In the genomic region with DNA sequence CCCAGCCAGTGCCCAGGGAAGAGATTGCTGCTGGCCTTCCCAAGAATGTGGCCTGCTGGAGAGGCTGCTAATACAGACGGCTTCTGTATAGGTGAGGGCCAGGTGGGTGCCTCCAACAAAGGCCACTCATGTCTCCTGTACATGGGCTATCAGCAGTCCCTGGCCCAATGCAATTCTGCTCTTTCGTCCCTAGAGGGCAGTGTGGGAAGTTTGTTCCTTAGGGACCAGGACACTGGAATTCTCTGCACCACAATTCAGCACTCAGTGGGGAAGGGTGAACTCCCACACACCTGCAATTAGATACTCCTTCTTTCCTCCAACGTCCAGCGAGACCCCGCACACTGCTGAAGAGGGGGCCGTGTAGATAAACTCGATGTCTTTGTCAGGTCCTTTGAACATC, we compare ENCODE assay signal across 8 mouse cellular contexts. TPM values are rescaled to one million over a fixed set of nuclear protein-coding genes. Genes with fewer than 3 reads are reported as not detected.
DNase-seq lines count a peak whose midpoint lies in the region; ATAC-seq and TF ChIP-seq lines count a peak whose summit lies in the region.

No protein-coding gene starts in this region.

- H3K9me3 ChIP-seq in hindbrain, embryonic 11.5 days (ENCODE audit: control insufficient read depth, low read length), result no peaks in the 10 kb centered on the region
- H3K9me3 ChIP-seq in hindbrain, embryonic 13.5 days, result no peaks in the 10 kb centered on the region
- H3K9me3 ChIP-seq in kidney, embryonic 16.5 days (ENCODE audit: low read length), result no peaks in the 10 kb centered on the region

- no peak for TF ChIP-seq POLR2A in cerebellum, adult 2 months (IDR thresholded peaks at IDR 0.05; ENCODE audit: borderline replicate concordance, insufficient read depth, low read length)
- TF ChIP-seq POLR2A in heart, adult 2 months (IDR thresholded peaks at IDR 0.05; ENCODE audit: insufficient read depth, low read depth, low read length), result no peak

- TF ChIP-seq EP300 in heart, adult 2 months (IDR thresholded peaks at IDR 0.05; ENCODE audit: insufficient read depth, low read depth, low read length), result 0 out of 2 replicates have a peak, but pooled peaks have one; percentile 63

- H3K4me2 ChIP-seq in hindbrain, embryonic 11.5 days (replicated peaks; ENCODE audit: low read depth, low read length), result no peak overlapping the region
- H3K4me2 ChIP-seq in hindbrain, embryonic 13.5 days, result no peak overlapping the region
- no peak overlapping the region for H3K4me2 ChIP-seq in kidney, embryonic 16.5 days (replicated peaks; ENCODE audit: low read depth, low read length)

- H3K9ac ChIP-seq in hindbrain, embryonic 11.5 days (ENCODE audit: low read depth, low read length), result no peak overlapping the region
- no peak overlapping the region for H3K9ac ChIP-seq in hindbrain, embryonic 13.5 days
- H3K9ac ChIP-seq in heart, adult 2 months (ENCODE audit: low read depth, low read length), result no peak overlapping the region
- no peak overlapping the region for H3K9ac ChIP-seq in kidney, embryonic 16.5 days (replicated peaks; ENCODE audit: low read length)

- H3K36me3 ChIP-seq in hindbrain, embryonic 11.5 days (ENCODE audit: control insufficient read depth, insufficient read depth, low read length), result no peaks in the 10 kb centered on the region
- H3K36me3 ChIP-seq in hindbrain, embryonic 13.5 days, result peaks cover 41% of the 10 kb centered on the region
- no peaks in the 10 kb centered on the region; the same call in 1 of the 2 replicates for H3K36me3 ChIP-seq in heart, adult 2 months (ENCODE audit: control insufficient read depth, insufficient read depth, low read length)
- H3K36me3 ChIP-seq in kidney, embryonic 16.5 days (ENCODE audit: insufficient read depth, low read length), result peaks cover 39% of the 10 kb centered on the region

- H3K27me3 ChIP-seq in hindbrain, embryonic 11.5 days (ENCODE audit: control insufficient read depth, insufficient read depth, low read length), result no peaks in the 10 kb centered on the region
- H3K27me3 ChIP-seq in hindbrain, embryonic 13.5 days, result no peaks in the 10 kb centered on the region
- no peaks in the 10 kb centered on the region for H3K27me3 ChIP-seq in cerebellum, adult 2 months (ENCODE audit: control insufficient read depth, insufficient read depth, low read length)
- H3K27me3 ChIP-seq in heart, adult 2 months (ENCODE audit: control insufficient read depth, insufficient read depth, low read length), result no peaks in the 10 kb centered on the region
- no peaks in the 10 kb centered on the region for H3K27me3 ChIP-seq in kidney, embryonic 16.5 days (ENCODE audit: insufficient read depth, low read length)

- WGBS in hindbrain, embryonic 11.5 days, result 25% methylated on average over 7 of the region's 7 CpGs
- 16% methylated on average over 7 of the region's 7 CpGs for WGBS in hindbrain, embryonic 13.5 days
- 22% methylated on average over 7 of the region's 7 CpGs for WGBS in cerebellum, adult 2 months
- WGBS in heart, adult 2 months, result 15% methylated on average over 7 of the region's 7 CpGs
- WGBS in kidney, embryonic 16.5 days, result 8% methylated on average over 7 of the region's 7 CpGs

- H3K27ac ChIP-seq in hindbrain, embryonic 11.5 days (ENCODE audit: low read depth, low read length), result no peak overlapping the region
- no peak overlapping the region for H3K27ac ChIP-seq in hindbrain, embryonic 13.5 days
- H3K27ac ChIP-seq in cerebellum, adult 2 months (ENCODE audit: insufficient read depth, low read length), result no peak overlapping the region
- H3K27ac ChIP-seq in heart, adult 2 months, result no peak overlapping the region
- H3K27ac ChIP-seq in kidney, embryonic 16.5 days (ENCODE audit: low read length), result peak overlapping the region; percentile 47; the same call in 1 of the 2 replicates

- ATAC-seq in hindbrain, embryonic 11.5 days (ENCODE audit: low FRiP score), result no peak
- ATAC-seq in hindbrain, embryonic 13.5 days (ENCODE audit: low FRiP score), result no peak
- ATAC-seq in kidney, embryonic 16.5 days (ENCODE audit: low FRiP score, low TSS enrichment), result no peak

- no peak overlapping the region for H3K4me3 ChIP-seq in hindbrain, embryonic 11.5 days (ENCODE audit: low read depth, low read length)
- H3K4me3 ChIP-seq in hindbrain, embryonic 13.5 days, result no peak overlapping the region
- no peak overlapping the region for H3K4me3 ChIP-seq in cerebellum, adult 2 months (replicated peaks; ENCODE audit: insufficient read depth, low read depth, low read length)
- H3K4me3 ChIP-seq in heart, adult 2 months, result no peak overlapping the region
- H3K4me3 ChIP-seq in kidney, embryonic 16.5 days (ENCODE audit: low read length), result no peak overlapping the region

- peak; percentile 94 for TF ChIP-seq CTCF in cerebellum, adult 2 months (IDR thresholded peaks at IDR 0.05; ENCODE audit: borderline replicate concordance, insufficient read depth, low read depth, low read length)
- TF ChIP-seq CTCF in heart, adult 2 months (IDR thresholded peaks at IDR 0.05), result peak; percentile 97

- no peaks in the 10 kb centered on the region for H3K4me1 ChIP-seq in hindbrain, embryonic 11.5 days (replicated peaks; ENCODE audit: control insufficient read depth, insufficient read depth, low read length)
- peaks cover 16% of the 10 kb centered on the region for H3K4me1 ChIP-seq in hindbrain, embryonic 13.5 days (replicated peaks)
- H3K4me1 ChIP-seq in cerebellum, adult 2 months (ENCODE audit: control insufficient read depth, insufficient read depth, low read length), result no peaks in the 10 kb centered on the region
- no peaks in the 10 kb centered on the region; the same call in 1 of the 2 replicates for H3K4me1 ChIP-seq in heart, adult 2 months (ENCODE audit: control insufficient read depth, insufficient read depth, low read length)
- H3K4me1 ChIP-seq in kidney, embryonic 16.5 days (ENCODE audit: insufficient read depth, low read length), result peaks cover 11% of the 10 kb centered on the region

- peak; percentile 82 for DNase-seq in hindbrain, embryonic 11.5 days (ENCODE audit: low spot score)
- peak; percentile 77 for DNase-seq in MN1 (ENCODE audit: low spot score)
- peak; percentile 54 to 64 for DNase-seq in cerebellum, adult 2 months
- peak; percentile 37 to 54 for DNase-seq in heart, adult 2 months
- DNase-seq in lung, postnatal 10 days, result peak; percentile 77
- DNase-seq in thymus, postnatal 14 days, result peak; percentile 60

- no peaks in the 10 kb centered on the region for H3K79me2 ChIP-seq in heart, adult 2 months (replicated peaks; ENCODE audit: control insufficient read depth, insufficient read depth, low read length)

- intact Hi-C loops in heart, adult 2 months (cut with DNase I), result loop anchor here (1.0 kb wide), 2 partner anchors 38 to 62 kb away; a partner anchor contains a TSS

RNA-seq across cellular contexts. Expression of a gene that starts 25.2 kb away (rescaled TPM):
- 0.37 and 0.42 TPM in 2 replicates for polyA plus RNA-seq in hindbrain, embryonic 11.5 days (2014; fragmentation: Nextera tagmentation; extraction: Ambion mirVana)
- 0.22 and 0.26 TPM in 2 replicates for polyA plus RNA-seq in hindbrain, embryonic 13.5 days (2015; fragmentation: Nextera tagmentation; extraction: Ambion mirVana)
- 0.21 and 0.49 TPM in 2 replicates for polyA plus RNA-seq in cerebellum, adult 2 months (2012; rRNA removed)
- total RNA-seq in heart, adult 2 months (2021), result under 1 TPM; 0.32 to 0.65 TPM
- 0.15 and 0.18 TPM in 2 replicates for polyA plus RNA-seq in heart, adult 2 months (2012; rRNA removed)
- polyA plus RNA-seq in kidney, embryonic 16.5 days (2015; fragmentation: Nextera tagmentation; extraction: Ambion mirVana), result 0.37 and 0.39 TPM in 2 replicates

RNA-seq across cellular contexts. Expression of a gene that starts 27.1 kb away (rescaled TPM):
- 9.8 and 9.9 TPM in 2 replicates for polyA plus RNA-seq in hindbrain, embryonic 11.5 days (2014; fragmentation: Nextera tagmentation; extraction: Ambion mirVana)
- polyA plus RNA-seq in hindbrain, embryonic 13.5 days (2015; fragmentation: Nextera tagmentation; extraction: Ambion mirVana), result 16.0 and 17.6 TPM in 2 replicates
- polyA plus RNA-seq in cerebellum, adult 2 months (2012; rRNA removed), result 33.6 and 33.8 TPM in 2 replicates
- 10 to 100 TPM; 13.1 to 15.5 TPM for total RNA-seq in heart, adult 2 months (2021)
- polyA plus RNA-seq in heart, adult 2 months (2012; rRNA removed), result 10.3 and 14.6 TPM in 2 replicates
- 21.4 and 24.8 TPM in 2 replicates for polyA plus RNA-seq in kidney, embryonic 16.5 days (2015; fragmentation: Nextera tagmentation; extraction: Ambion mirVana)

RNA-seq across cellular contexts. Expression of a gene that starts 38.4 kb away (rescaled TPM):
- polyA plus RNA-seq in hindbrain, embryonic 11.5 days (2014; fragmentation: Nextera tagmentation; extraction: Ambion mirVana), result 39.5 and 41.2 TPM in 2 replicates
- polyA plus RNA-seq in hindbrain, embryonic 13.5 days (2015; fragmentation: Nextera tagmentation; extraction: Ambion mirVana), result 45.7 and 48.1 TPM in 2 replicates
- polyA plus RNA-seq in cerebellum, adult 2 months (2012; rRNA removed), result 119 and 137 TPM in 2 replicates
- 100 to 1,000 TPM in 1 of 2 experiments, 10 to 100 TPM in 1; 99.2 to 109 TPM for total RNA-seq in heart, adult 2 months (2021)
- 98.9 and 121 TPM in 2 replicates for polyA plus RNA-seq in heart, adult 2 months (2012; rRNA removed)
- 84.6 TPM in 2 replicates for polyA plus RNA-seq in kidney, embryonic 16.5 days (2015; fragmentation: Nextera tagmentation; extraction: Ambion mirVana)
